28 mouse cellular contexts compared by ENCODE assay signal in the genomic region with DNA sequence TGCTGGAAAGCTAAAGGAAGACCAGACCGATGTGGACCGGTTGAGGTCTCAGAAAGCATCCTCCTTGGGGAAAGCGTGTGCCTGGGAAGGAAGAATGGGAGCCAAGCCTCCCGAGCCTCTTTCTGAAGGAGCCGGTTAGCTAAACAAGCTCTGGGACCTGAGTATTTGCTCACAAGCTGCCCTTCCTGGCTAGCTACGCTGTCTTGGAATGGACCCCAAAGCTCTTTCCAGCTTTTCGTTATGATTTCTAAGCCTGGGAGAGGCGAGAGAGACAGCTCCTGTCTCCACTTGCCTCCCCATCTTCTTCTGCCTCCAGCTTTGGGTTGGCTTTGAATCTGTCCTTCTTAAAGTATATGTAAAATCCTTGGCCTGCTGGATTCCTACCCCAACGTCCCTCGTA. TPM values are rescaled to one million over a fixed set of nuclear protein-coding genes. Genes with fewer than 3 reads are reported as not detected.
DNase-seq lines count a peak whose midpoint lies in the region; ATAC-seq and TF ChIP-seq lines count a peak whose summit lies in the region.
"Had no signal": no experiment of that assay in that cellular context is flagged by ENCODE, and none has a peak within 500 bp of the region (broad histone marks: within the 10 kb centered on the region; RNA-seq: fewer than 3 reads in every experiment).

No protein-coding gene starts in this region.

- no peaks in the 10 kb centered on the region for H3K27me3 ChIP-seq in hindbrain, postnatal 0 days (ENCODE audit: insufficient read depth, low read length)
- H3K27me3 ChIP-seq: liver, embryonic 15.5 days; lung, embryonic 15.5 days had no signal

- WGBS in hindbrain, postnatal 0 days, result 73% methylated on average over 10 of the region's 10 CpGs

- no peak overlapping the region for H3K4me2 ChIP-seq in hindbrain, postnatal 0 days (ENCODE audit: low read depth, low read length)
- H3K4me2 ChIP-seq: embryonic facial prominence, embryonic 13.5 days; liver, embryonic 15.5 days; lung, embryonic 15.5 days; neural tube, embryonic 12.5 days had no signal

- no peak for ATAC-seq in hindbrain, postnatal 0 days
- ATAC-seq: intestine, embryonic 16.5 days had no signal

- intact Hi-C loops in heart, postnatal 10 days (cut with DNase I), result no loop called here
- intact Hi-C loops in left cerebral cortex, postnatal 4 days (cut with DNase I), result no loop called here
- intact Hi-C loops in left cerebral cortex, postnatal 25 days (cut with DNase I), result no loop called here

- DNase-seq in cerebellum, postnatal 14 days, result peak; percentile 62 to 64
- DNase-seq in cerebellum, adult 18-20 months, result no peak
- DNase-seq in heart, postnatal 10 days, result peak; percentile 5 to 9
- DNase-seq in heart, adult 11 months, result no peak
- peak; percentile 31 for DNase-seq in left cerebral cortex, postnatal 4 days
- DNase-seq in left cerebral cortex, postnatal 25 days (ENCODE audit: low spot score in 2 of 2), result no peak
- no peak for DNase-seq in hindbrain, postnatal 0 days (ENCODE audit: low spot score)
- no peak for DNase-seq in retina, embryonic 14.5 days (ENCODE audit: low spot score)
- DNase-seq: adrenal gland, postnatal 14 days; cerebellum, adult 9-10 months; kidney, adult 9 months; kidney, postnatal 14 days; liver; lung, postnatal 36 days; thymus, adult 2 months; thymus, postnatal 4 days had no signal

- TF ChIP-seq CTCF in hindbrain, postnatal 0 days (IDR thresholded peaks at IDR 0.05; ENCODE audit: low read depth), result no peak

- peak overlapping the region; percentile 42; the same call in 1 of the 2 replicates for H3K27ac ChIP-seq in hindbrain, postnatal 0 days
- H3K27ac ChIP-seq: embryonic facial prominence, embryonic 13.5 days; heart, embryonic 10.5 days; limb, embryonic 10.5 days; liver, embryonic 15.5 days; lung, embryonic 15.5 days; neural tube, embryonic 12.5 days; stomach, postnatal 0 days had no signal

- peaks cover 12% of the 10 kb centered on the region for H3K4me1 ChIP-seq in hindbrain, postnatal 0 days (ENCODE audit: insufficient read depth, low read length)
- H3K4me1 ChIP-seq: heart, embryonic 10.5 days; liver, embryonic 15.5 days; lung, embryonic 15.5 days had no signal

- H3K9me3 ChIP-seq in hindbrain, postnatal 0 days (ENCODE audit: low read length), result no peaks in the 10 kb centered on the region
- H3K9me3 ChIP-seq: embryonic facial prominence, embryonic 13.5 days; heart, embryonic 10.5 days; limb, embryonic 10.5 days; liver, embryonic 15.5 days; lung, embryonic 15.5 days; megakaryocyte, embryonic 14.5 days; neural tube, embryonic 12.5 days had no signal

- no peak overlapping the region for H3K9ac ChIP-seq in hindbrain, postnatal 0 days (replicated peaks; ENCODE audit: low read length)
- H3K9ac ChIP-seq: embryonic facial prominence, embryonic 13.5 days; liver, embryonic 15.5 days; lung, embryonic 15.5 days; neural tube, embryonic 12.5 days had no signal

- no peak overlapping the region for H3K4me3 ChIP-seq in hindbrain, postnatal 0 days (ENCODE audit: low read length)
- H3K4me3 ChIP-seq: embryonic facial prominence, embryonic 13.5 days; erythroblast, embryonic 14.5 days; heart, embryonic 10.5 days; limb, embryonic 10.5 days; liver, embryonic 15.5 days; lung, embryonic 15.5 days; megakaryocyte, embryonic 14.5 days; neural tube, embryonic 12.5 days had no signal

- H3K36me3 ChIP-seq in hindbrain, postnatal 0 days (ENCODE audit: insufficient read depth, low read length), result no peaks in the 10 kb centered on the region
- H3K36me3 ChIP-seq: embryonic facial prominence, embryonic 13.5 days; heart, embryonic 10.5 days; limb, embryonic 10.5 days; liver, embryonic 15.5 days; lung, embryonic 15.5 days; neural tube, embryonic 12.5 days had no signal

RNA-seq across cellular contexts. Expression of gene Dscaml1, which starts 27.6 kb away (rescaled TPM):
- not detected for total RNA-seq in heart, postnatal 10 days (2021)
- total RNA-seq in left cerebral cortex, postnatal 4 days (2021), result 10 to 100 TPM; 46.6 to 49.1 TPM
- total RNA-seq in left cerebral cortex, postnatal 25 days (2021), result 10 to 100 TPM; 51.1 to 51.7 TPM
- total RNA-seq in hindbrain, postnatal 0 days (2014; rRNA removed), result 37.5 and 47.4 TPM in 2 replicates
- polyA plus RNA-seq in hindbrain, postnatal 0 days (2015; fragmentation: Nextera tagmentation; extraction: Ambion mirVana), result 10.5 and 12.4 TPM in 2 replicates
- total RNA-seq: gastrocnemius, adult 8-10 months; hematopoietic stem cell, adult 5-6 weeks had no signal
- polyA plus RNA-seq: erythroblast, embryonic 14.5 days had no signal

RNA-seq across cellular contexts. Expression of gene Fxyd2, which starts 54.6 kb away (rescaled TPM):
- under 1 TPM; 0.60 to 0.92 TPM for total RNA-seq in heart, postnatal 10 days (2021)
- total RNA-seq in left cerebral cortex, postnatal 4 days (2021), result 1 to 10 TPM; 6.7 to 7.0 TPM
- total RNA-seq in left cerebral cortex, postnatal 25 days (2021), result 10 to 100 TPM in 1 of 2 experiments, 1 to 10 TPM in 1; 7.2 to 13.1 TPM
- 17.1 and 18.6 TPM in 2 replicates for total RNA-seq in hindbrain, postnatal 0 days (2014; rRNA removed)
- polyA plus RNA-seq in hindbrain, postnatal 0 days (2015; fragmentation: Nextera tagmentation; extraction: Ambion mirVana), result 19.5 and 21.5 TPM in 2 replicates
- total RNA-seq: hematopoietic stem cell, adult 5-6 weeks had no signal
- polyA plus RNA-seq: erythroblast, embryonic 14.5 days had no signal

Comparison
In these comparisons a context has a peak if more than half of its experiments do, and no peak if none do; other contexts are left out.
1. DNase-seq: peak in cerebellum, postnatal 14 days (2 of 2), heart, postnatal 10 days (2 of 2) and left cerebral cortex, postnatal 4 days (single experiment); none in cerebellum, adult 18-20 months (0 of 2), heart, adult 11 months (single experiment), left cerebral cortex, postnatal 25 days (0 of 2), hindbrain, postnatal 0 days (single experiment) and retina, embryonic 14.5 days (single experiment).
2. RNA of gene Dscaml1, which starts 27.6 kb away (total RNA-seq): 51.1 to 51.7 TPM in left cerebral cortex, postnatal 25 days, 46.6 to 49.1 TPM in left cerebral cortex, postnatal 4 days and 37.5 to 47.4 TPM in hindbrain, postnatal 0 days; not detected in heart, postnatal 10 days; every median in the first group is over 10 times any median in the second.